ENCODE assay signal across 8 mouse cellular contexts in the genomic region with DNA sequence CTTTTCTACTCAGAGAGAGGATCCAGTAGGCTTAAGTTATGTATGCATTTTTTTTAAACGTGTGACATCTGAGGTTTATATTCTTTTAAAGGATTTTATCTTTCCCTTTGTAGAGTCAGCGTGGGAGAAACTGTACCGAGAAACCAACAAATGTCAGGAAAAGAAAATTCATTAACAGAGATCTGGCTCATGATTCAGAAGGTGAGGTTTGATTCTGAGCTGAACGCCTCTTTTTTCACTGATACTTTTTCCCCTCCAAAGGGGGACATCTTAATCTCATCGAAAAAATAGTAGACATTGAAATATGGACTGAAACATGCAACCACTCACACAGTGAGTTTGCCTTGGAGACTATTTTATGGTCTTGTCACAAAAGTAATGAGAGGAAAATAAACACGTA. TPM values are rescaled to one million over a fixed set of nuclear protein-coding genes. Genes with fewer than 3 reads are reported as not detected.
DNase-seq lines count a peak whose midpoint lies in the region; ATAC-seq lines count a peak whose summit lies in the region.

No protein-coding gene starts in this region.

- H3K36me3 ChIP-seq in heart, embryonic 16.5 days (ENCODE audit: control insufficient read depth, insufficient read depth), result no peaks in the 10 kb centered on the region
- no peaks in the 10 kb centered on the region for H3K36me3 ChIP-seq in embryonic facial prominence, embryonic 11.5 days (replicated peaks; ENCODE audit: control insufficient read depth, insufficient read depth, low read depth, low read length)
- H3K36me3 ChIP-seq in hindbrain, embryonic 13.5 days, result no peaks in the 10 kb centered on the region
- no peaks in the 10 kb centered on the region for H3K36me3 ChIP-seq in midbrain, embryonic 15.5 days (replicated peaks)

- intact Hi-C loops in heart, postnatal 36 days (cut with DNase I), result loop anchor here (2.0 to 10.0 kb wide), 2 partner anchors 147 to 1253 kb away; partner anchors contain the start of gene Arl4a

- peaks cover 8% of the 10 kb centered on the region for H3K4me1 ChIP-seq in heart, embryonic 16.5 days (ENCODE audit: control insufficient read depth, insufficient read depth, low read length)
- H3K4me1 ChIP-seq in embryonic facial prominence, embryonic 11.5 days (ENCODE audit: control insufficient read depth, insufficient read depth, low read length), result no peaks in the 10 kb centered on the region
- peaks cover 16% of the 10 kb centered on the region for H3K4me1 ChIP-seq in hindbrain, embryonic 13.5 days (replicated peaks)
- peaks cover 12% of the 10 kb centered on the region for H3K4me1 ChIP-seq in midbrain, embryonic 15.5 days

- ATAC-seq in heart, embryonic 16.5 days (replicated peaks; ENCODE audit: extremely low read depth, insufficient read depth, low FRiP score), result no peak
- ATAC-seq in embryonic facial prominence, embryonic 11.5 days (replicated peaks; ENCODE audit: insufficient number of reproducible peaks, low FRiP score, low TSS enrichment, low read depth), result no peak
- no peak for ATAC-seq in hindbrain, embryonic 13.5 days (ENCODE audit: low FRiP score)
- ATAC-seq in midbrain, embryonic 15.5 days (replicated peaks), result no peak

- DNase-seq in heart, postnatal 36 days, result no peak
- no peak for DNase-seq in embryonic facial prominence, embryonic 11.5 days (ENCODE audit: low spot score)
- DNase-seq in thymus, postnatal 36 days, result no peak
- DNase-seq in embryo, embryonic 10 days (ENCODE audit: low spot score), result no peak
- DNase-seq in layer of hippocampus, postnatal 25 days (ENCODE audit: extremely low spot score in 1 of 2, low spot score in 1 of 2), result no peak

- no peaks in the 10 kb centered on the region for H3K9me3 ChIP-seq in heart, embryonic 16.5 days (replicated peaks; ENCODE audit: control insufficient read depth, low read length)
- no peaks in the 10 kb centered on the region for H3K9me3 ChIP-seq in embryonic facial prominence, embryonic 11.5 days (replicated peaks; ENCODE audit: control insufficient read depth, low read length)
- no peaks in the 10 kb centered on the region for H3K9me3 ChIP-seq in hindbrain, embryonic 13.5 days
- no peaks in the 10 kb centered on the region for H3K9me3 ChIP-seq in midbrain, embryonic 15.5 days

- H3K27ac ChIP-seq in heart, embryonic 16.5 days (ENCODE audit: low read length), result no peak overlapping the region
- no peak overlapping the region for H3K27ac ChIP-seq in embryonic facial prominence, embryonic 11.5 days (replicated peaks; ENCODE audit: low read depth, low read length)
- H3K27ac ChIP-seq in hindbrain, embryonic 13.5 days, result no peak overlapping the region
- H3K27ac ChIP-seq in midbrain, embryonic 15.5 days, result no peak overlapping the region

- peak overlapping the region; percentile 98 for H3K4me2 ChIP-seq in heart, embryonic 16.5 days (ENCODE audit: low read depth, low read length)
- peak overlapping the region; percentile 85 for H3K4me2 ChIP-seq in embryonic facial prominence, embryonic 11.5 days (ENCODE audit: low read depth, low read length)
- H3K4me2 ChIP-seq in hindbrain, embryonic 13.5 days, result peak overlapping the region; percentile 98
- H3K4me2 ChIP-seq in midbrain, embryonic 15.5 days, result peak overlapping the region; percentile 100

- H3K9ac ChIP-seq in heart, embryonic 16.5 days (ENCODE audit: low read length), result peak overlapping the region; percentile 82
- H3K9ac ChIP-seq in embryonic facial prominence, embryonic 11.5 days (replicated peaks; ENCODE audit: low read length), result no peak overlapping the region
- no peak overlapping the region for H3K9ac ChIP-seq in hindbrain, embryonic 13.5 days
- H3K9ac ChIP-seq in midbrain, embryonic 15.5 days, result no peak overlapping the region

- 42% methylated on average over 6 of the region's 6 CpGs for WGBS in heart, embryonic 16.5 days
- WGBS in embryonic facial prominence, embryonic 11.5 days, result 51% methylated on average over 6 of the region's 6 CpGs
- WGBS in hindbrain, embryonic 13.5 days, result 55% methylated on average over 6 of the region's 6 CpGs
- WGBS in midbrain, embryonic 15.5 days, result 50% methylated on average over 6 of the region's 6 CpGs

- H3K27me3 ChIP-seq in heart, embryonic 16.5 days (ENCODE audit: control insufficient read depth, insufficient read depth, low read length), result no peaks in the 10 kb centered on the region
- no peaks in the 10 kb centered on the region for H3K27me3 ChIP-seq in embryonic facial prominence, embryonic 11.5 days (ENCODE audit: control insufficient read depth, insufficient read depth, low read length)
- 0 out of 2 replicates have a peak, but pooled peaks cover 2% of the 10 kb centered on the region for H3K27me3 ChIP-seq in hindbrain, embryonic 13.5 days
- H3K27me3 ChIP-seq in midbrain, embryonic 15.5 days (replicated peaks), result no peaks in the 10 kb centered on the region

- H3K4me3 ChIP-seq in heart, embryonic 16.5 days (ENCODE audit: low read length), result peak overlapping the region; percentile 87
- peak overlapping the region; percentile 55 for H3K4me3 ChIP-seq in embryonic facial prominence, embryonic 11.5 days (ENCODE audit: low read depth, low read length)
- peak overlapping the region; percentile 60 for H3K4me3 ChIP-seq in hindbrain, embryonic 13.5 days
- peak overlapping the region; percentile 73; the same call in 1 of the 2 replicates for H3K4me3 ChIP-seq in midbrain, embryonic 15.5 days

RNA-seq across cellular contexts. Expression of gene Etv1, which starts 2.5 kb away (rescaled TPM):
- polyA plus RNA-seq in heart, embryonic 16.5 days (2015; fragmentation: Nextera tagmentation; extraction: Ambion mirVana), result 29.0 and 31.7 TPM in 2 replicates
- total RNA-seq in heart, postnatal 36 days (2021), result 1 to 10 TPM; 8.2 to 9.4 TPM
- polyA plus RNA-seq in embryonic facial prominence, embryonic 11.5 days (2014; fragmentation: Nextera tagmentation; extraction: Ambion mirVana), result 27.9 and 31.5 TPM in 2 replicates
- 20.3 and 28.8 TPM in 2 replicates for polyA plus RNA-seq in hindbrain, embryonic 13.5 days (2015; fragmentation: Nextera tagmentation; extraction: Ambion mirVana)
- polyA plus RNA-seq in midbrain, embryonic 15.5 days (2015; fragmentation: Nextera tagmentation; extraction: Ambion mirVana), result 21.2 and 22.6 TPM in 2 replicates
- 10 to 100 TPM; 82.8 to 96.0 TPM for total RNA-seq in layer of hippocampus, postnatal 25 days (2021)
